In genomic region chr15:98023137-98023536, GRCm38 (mm10) we compare ENCODE assay signal across 25 mouse cellular contexts. TPM values are rescaled to one million over a fixed set of nuclear protein-coding genes. Genes with fewer than 3 reads are reported as not detected.
DNase-seq lines count a peak whose midpoint lies in the region; ATAC-seq lines count a peak whose summit lies in the region.
"Had no signal": no experiment of that assay in that cellular context is flagged by ENCODE, and none has a peak within 500 bp of the region (broad histone marks: within the 10 kb centered on the region; RNA-seq: fewer than 3 reads in every experiment).

No protein-coding gene starts in this region.

- 47% methylated on average over 3 of the region's 3 CpGs for WGBS in kidney, embryonic 16.5 days
- 31% methylated on average over 3 of the region's 3 CpGs for WGBS in midbrain, embryonic 15.5 days

- H3K27ac ChIP-seq in kidney, embryonic 16.5 days (ENCODE audit: low read length), result no peak overlapping the region
- no peak overlapping the region for H3K27ac ChIP-seq in midbrain, embryonic 15.5 days
- H3K27ac ChIP-seq: embryonic facial prominence, embryonic 12.5 days; heart, embryonic 10.5 days; hindbrain, embryonic 13.5 days; left cerebral cortex, adult 2 months had no signal

- no peaks in the 10 kb centered on the region for H3K27me3 ChIP-seq in kidney, embryonic 16.5 days (ENCODE audit: insufficient read depth, low read length)
- no peaks in the 10 kb centered on the region for H3K27me3 ChIP-seq in midbrain, embryonic 15.5 days (replicated peaks)
- H3K27me3 ChIP-seq: embryonic facial prominence, embryonic 12.5 days; Patski had no signal

- peaks cover 43% of the 10 kb centered on the region for H3K4me1 ChIP-seq in kidney, embryonic 16.5 days (ENCODE audit: insufficient read depth, low read length)
- H3K4me1 ChIP-seq in midbrain, embryonic 15.5 days, result peaks cover 11% of the 10 kb centered on the region; the same call in 1 of the 2 replicates

- H3K4me2 ChIP-seq in kidney, embryonic 16.5 days (replicated peaks; ENCODE audit: low read depth, low read length), result no peak overlapping the region
- H3K4me2 ChIP-seq in midbrain, embryonic 15.5 days, result no peak overlapping the region
- H3K4me2 ChIP-seq: embryonic facial prominence, embryonic 12.5 days; hindbrain, embryonic 13.5 days had no signal

- no peak overlapping the region for H3K4me3 ChIP-seq in kidney, embryonic 16.5 days (ENCODE audit: low read length)
- no peak overlapping the region for H3K4me3 ChIP-seq in midbrain, embryonic 15.5 days
- H3K4me3 ChIP-seq: embryonic facial prominence, embryonic 12.5 days; erythroblast, embryonic 14.5 days; heart, embryonic 10.5 days; hindbrain, embryonic 13.5 days; left cerebral cortex, adult 2 months had no signal

- ATAC-seq in kidney, embryonic 16.5 days (ENCODE audit: low FRiP score, low TSS enrichment), result no peak
- ATAC-seq in midbrain, embryonic 15.5 days (replicated peaks), result no peak
- ATAC-seq: forebrain, embryonic 14.5 days; Patski had no signal

- peak; percentile 35 for DNase-seq in kidney, adult 18-20 months
- DNase-seq in brain, adult 2 months (ENCODE audit: low read depth, low spot score), result peak; percentile 34
- DNase-seq in kidney, adult 8-10 months, result peak; percentile 49 to 55
- peak; percentile 18 to 57 for DNase-seq in kidney, postnatal 4 days
- DNase-seq in right cerebral cortex, adult 2 months (ENCODE audit: low spot score in 2 of 2), result no peak
- DNase-seq: adrenal gland, postnatal 14 days; cerebellum, adult 11 months; cerebellum, postnatal 25 days; gastrocnemius, postnatal 25 days; layer of hippocampus, adult 9-11 months; left cerebral cortex, postnatal 4 days; lung, adult 2 months; lung, postnatal 36 days; right cerebral cortex, adult 18-20 months; thymus, postnatal 14 days had no signal

- no peaks in the 10 kb centered on the region for H3K36me3 ChIP-seq in kidney, embryonic 16.5 days (ENCODE audit: insufficient read depth, low read length)
- H3K36me3 ChIP-seq in midbrain, embryonic 15.5 days (replicated peaks), result no peaks in the 10 kb centered on the region
- H3K36me3 ChIP-seq: embryonic facial prominence, embryonic 12.5 days; heart, embryonic 10.5 days; hindbrain, embryonic 13.5 days had no signal

- H3K9ac ChIP-seq in kidney, embryonic 16.5 days (replicated peaks; ENCODE audit: low read length), result no peak overlapping the region
- H3K9ac ChIP-seq in midbrain, embryonic 15.5 days, result no peak overlapping the region
- H3K9ac ChIP-seq: embryonic facial prominence, embryonic 12.5 days; hindbrain, embryonic 13.5 days had no signal

- no peaks in the 10 kb centered on the region for H3K9me3 ChIP-seq in kidney, embryonic 16.5 days (ENCODE audit: low read length)
- H3K9me3 ChIP-seq in midbrain, embryonic 15.5 days, result no peaks in the 10 kb centered on the region
- H3K9me3 ChIP-seq: embryonic facial prominence, embryonic 12.5 days; heart, embryonic 10.5 days; hindbrain, embryonic 13.5 days had no signal

RNA-seq across cellular contexts. Expression of gene Col2a1, which starts 18.6 kb away (rescaled TPM):
- 19.0 and 19.5 TPM in 2 replicates for polyA plus RNA-seq in kidney, embryonic 16.5 days (2015; fragmentation: Nextera tagmentation; extraction: Ambion mirVana)
- polyA plus RNA-seq in midbrain, embryonic 15.5 days (2015; fragmentation: Nextera tagmentation; extraction: Ambion mirVana), result 34.7 and 35.7 TPM in 2 replicates
- polyA plus RNA-seq: erythroblast, embryonic 14.5 days; liver, adult 2 months had no signal

RNA-seq across cellular contexts. Expression of gene Tmem106c, which starts 59.1 kb away (rescaled TPM):
- 56.0 and 61.3 TPM in 2 replicates for polyA plus RNA-seq in kidney, embryonic 16.5 days (2015; fragmentation: Nextera tagmentation; extraction: Ambion mirVana)
- 56.2 and 58.9 TPM in 2 replicates for polyA plus RNA-seq in midbrain, embryonic 15.5 days (2015; fragmentation: Nextera tagmentation; extraction: Ambion mirVana)

Comparison
In these comparisons a context has a peak if more than half of its experiments do, and no peak if none do; other contexts are left out.
1. DNase-seq: peak in kidney, adult 18-20 months (single experiment), brain, adult 2 months (single experiment), kidney, adult 8-10 months (2 of 2) and kidney, postnatal 4 days (2 of 2); none in right cerebral cortex, adult 2 months (0 of 2).